Comparison of ENCODE assay signal across 9 mouse cellular contexts in genomic region chr2:51436590-51436989, GRCm38 (mm10).
DNase-seq lines count a peak whose midpoint lies in the region; ATAC-seq and TF ChIP-seq lines count a peak whose summit lies in the region.
"Had no signal": no experiment of that assay in that cellular context is flagged by ENCODE, and none has a peak within 500 bp of the region (broad histone marks: within the 10 kb centered on the region; RNA-seq: fewer than 3 reads in every experiment).

No protein-coding gene starts in this region.

- no peak overlapping the region for H3K4me2 ChIP-seq in hindbrain, embryonic 11.5 days (replicated peaks; ENCODE audit: low read depth, low read length)
- no peak overlapping the region for H3K4me2 ChIP-seq in hindbrain, embryonic 14.5 days (replicated peaks)

- H3K27me3 ChIP-seq in hindbrain, embryonic 11.5 days (ENCODE audit: control insufficient read depth, insufficient read depth, low read length): no peaks in the 10 kb centered on the region
- H3K27me3 ChIP-seq in hindbrain, embryonic 14.5 days (ENCODE audit: control insufficient read depth, insufficient read depth, low read length): no peaks in the 10 kb centered on the region
- no peaks in the 10 kb centered on the region for H3K27me3 ChIP-seq in Patski

- no peaks in the 10 kb centered on the region for H3K4me1 ChIP-seq in hindbrain, embryonic 11.5 days (replicated peaks; ENCODE audit: control insufficient read depth, insufficient read depth, low read length)
- no peaks in the 10 kb centered on the region; the same call in 1 of the 2 replicates for H3K4me1 ChIP-seq in hindbrain, embryonic 14.5 days (replicated peaks; ENCODE audit: control insufficient read depth, insufficient read depth, low read length)

- POLR2A ChIA-PET in Patski (lab: Charles Lee): no interaction called here

- no peak for ATAC-seq in hindbrain, embryonic 11.5 days (ENCODE audit: low FRiP score)
- ATAC-seq in hindbrain, embryonic 14.5 days (ENCODE audit: low FRiP score): no peak
- ATAC-seq in Patski: no peak

- no peak overlapping the region for H3K9ac ChIP-seq in hindbrain, embryonic 11.5 days (ENCODE audit: low read depth, low read length)
- no peak overlapping the region for H3K9ac ChIP-seq in hindbrain, embryonic 14.5 days

- DNase-seq in hindbrain, embryonic 11.5 days (ENCODE audit: low spot score): peak; percentile 66
- DNase-seq in hindbrain, embryonic 14.5 days (ENCODE audit: low spot score): no peak
- DNase-seq in 416B (ENCODE audit: low read depth): peak; percentile 20
- no peak for DNase-seq in Patski (ENCODE audit: low read depth, low spot score)
- peak; percentile 5 to 57 for DNase-seq in kidney, postnatal 36 days
- peak; percentile 60 for DNase-seq in testis, postnatal 10 days (ENCODE audit: low spot score)
- no peak for DNase-seq in cerebellum, adult 11 months
- no peak for DNase-seq in layer of hippocampus, adult 9-11 months

- in situ Hi-C loops in Patski (cut with MboI; ENCODE audit: low pct_unique_long_range_greater_than_20kb): no loop called here

- H3K36me3 ChIP-seq in hindbrain, embryonic 11.5 days (ENCODE audit: control insufficient read depth, insufficient read depth, low read length): no peaks in the 10 kb centered on the region
- H3K36me3 ChIP-seq in hindbrain, embryonic 14.5 days (replicated peaks; ENCODE audit: control insufficient read depth, insufficient read depth): no peaks in the 10 kb centered on the region

- CTCF ChIA-PET in Patski (lab: Charles Lee): no interaction called here

- H3K9me3 ChIP-seq in hindbrain, embryonic 11.5 days (ENCODE audit: control insufficient read depth, low read length): no peaks in the 10 kb centered on the region
- no peaks in the 10 kb centered on the region for H3K9me3 ChIP-seq in hindbrain, embryonic 14.5 days (ENCODE audit: control insufficient read depth, low read length)

- H3K27ac ChIP-seq in hindbrain, embryonic 11.5 days (ENCODE audit: low read depth, low read length): no peak overlapping the region
- no peak overlapping the region for H3K27ac ChIP-seq in hindbrain, embryonic 14.5 days

- 38% methylated on average over 3 of the region's 3 CpGs for WGBS in hindbrain, embryonic 11.5 days
- 35% methylated on average over 3 of the region's 3 CpGs for WGBS in hindbrain, embryonic 14.5 days

- H3K4me3 ChIP-seq in hindbrain, embryonic 11.5 days (ENCODE audit: low read depth, low read length): no peak overlapping the region
- H3K4me3 ChIP-seq in hindbrain, embryonic 14.5 days (replicated peaks; ENCODE audit: low read length): no peak overlapping the region
- H3K4me3 ChIP-seq: myocyte had no signal

- TF ChIP-seq CTCF in Patski (IDR thresholded peaks at IDR 0.05): peak; percentile 28

Comparison
In these comparisons a context has a peak if more than half of its experiments do, and no peak if none do; other contexts are left out.
1. DNase-seq: peak in hindbrain, embryonic 11.5 days (single experiment), 416B (single experiment), kidney, postnatal 36 days (2 of 2) and testis, postnatal 10 days (single experiment); none in hindbrain, embryonic 14.5 days (single experiment), Patski (single experiment), cerebellum, adult 11 months (single experiment) and layer of hippocampus, adult 9-11 months (single experiment).